Mouse (Mus musculus) hematopoietic stem cell, adult 5-6 weeks (primary cell): ENCODE data around the gene Tmem94. TPM values are rescaled to one million over a fixed set of nuclear protein-coding genes. Genes with fewer than 3 reads are reported as not detected.

Source experiments
- ATAC-seq, 2 experiments: fragments of 125-278 bp in 1 of 2; replicated peaks in 1 of 2; 2 replicates each; pipeline ENCODE4 v1.8.0; 2016 to 2017; ENCODE audit warnings: inconsistent platforms in 2 of 2, mild to moderate bottlenecking in 2 of 2, moderate number of reproducible peaks in 2 of 2, low read depth in 1 of 2, moderate TSS enrichment in 1 of 2; ENCODE audit not compliant: low FRiP score in 2 of 2, poor library complexity in 2 of 2, severe bottlenecking in 2 of 2, insufficient read depth in 1 of 2, low TSS enrichment in 1 of 2
- total RNA-seq: library from RNA; stranded (forward); fragments of 172-1452, 232-1000 nt; gene quantifications from 2 replicates; pipeline ENCODE4 v1.2.3, GENCODE M21; 2017

The Tmem94 gene
- 10.9 and 33.5 TPM in 2 replicates for total RNA-seq

GRCm38 (mm10) chr11:115765103-115765606, at the start of gene Tmem94:
TSS of gene Tmem94 (plus strand) at chr11:115765433.
- peak; percentile 96 to 98 for ATAC-seq

DNA sequence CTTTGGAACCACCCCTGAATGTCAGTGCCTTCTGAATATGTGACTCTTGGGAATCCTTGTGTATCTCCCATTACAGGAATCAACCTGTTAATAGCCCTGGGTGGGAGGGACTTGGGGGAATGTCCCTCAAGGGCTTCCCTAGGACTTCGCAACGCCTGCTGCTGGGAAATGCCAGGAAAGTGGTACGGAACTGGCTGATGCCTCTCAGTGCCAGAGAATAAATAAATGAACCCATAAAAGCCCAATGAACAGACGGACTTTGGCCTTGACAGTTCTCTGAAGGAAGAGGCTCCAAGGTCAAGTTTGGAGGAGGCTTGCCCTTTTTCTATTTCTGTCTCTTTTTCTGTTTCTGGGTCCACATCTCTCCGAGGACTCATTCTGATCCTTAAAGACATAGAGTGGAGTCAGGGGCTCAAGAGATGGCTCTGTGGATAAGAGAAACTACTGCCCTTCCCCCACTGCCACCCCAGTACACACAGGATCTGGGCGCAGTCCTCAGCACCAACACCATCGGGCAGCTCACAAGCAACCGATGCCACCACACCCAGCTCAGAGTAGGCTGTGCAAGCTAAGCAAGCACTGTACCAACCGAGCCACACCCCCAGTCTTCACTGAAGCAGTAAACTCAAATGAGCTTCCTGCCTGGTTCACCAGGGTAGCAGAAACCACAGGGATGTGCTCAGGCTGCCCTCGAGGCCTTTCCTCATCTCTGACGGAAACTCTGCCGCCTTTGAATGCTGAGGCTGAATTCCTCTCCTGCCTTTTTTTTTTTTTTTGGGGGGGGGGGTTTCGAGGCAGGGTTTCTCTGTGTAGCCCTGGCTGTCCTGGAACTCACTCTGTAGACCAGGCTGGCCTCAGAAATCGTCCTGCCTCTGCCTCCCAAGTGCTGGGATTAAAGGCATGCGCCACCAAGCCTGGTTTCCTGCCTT, 48.6 kb upstream of the Tmem94 start:
- peak; percentile 34 to 55; a peak in 3 of 4 replicates for ATAC-seq

- ATAC-seq: peak; percentile 59 to 63
Measured at GRCm38 (mm10) chr11:115717660-115718390, 47.4 kb upstream of the Tmem94 start.

DNA sequence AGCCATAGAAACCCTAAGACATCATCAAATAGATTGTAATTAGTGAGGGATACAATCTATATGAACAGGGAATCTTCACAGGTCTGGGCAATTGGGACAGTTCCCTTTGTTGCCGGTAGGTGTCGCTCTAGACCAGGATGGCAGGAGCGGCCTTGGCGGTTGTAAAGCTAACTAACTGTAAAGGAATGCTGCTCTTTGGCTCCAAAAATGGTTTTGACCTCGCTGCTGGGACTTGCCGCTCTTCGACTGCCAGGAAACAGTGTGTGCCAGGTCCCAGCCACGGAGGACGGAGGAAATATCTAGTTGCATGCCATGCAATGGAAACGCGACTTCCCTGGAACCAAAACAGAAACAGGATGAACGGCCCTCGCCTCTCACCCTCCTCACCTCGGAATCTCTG, 42.6 kb upstream of the Tmem94 start:
- peak; percentile 68 to 86 for ATAC-seq

DNA sequence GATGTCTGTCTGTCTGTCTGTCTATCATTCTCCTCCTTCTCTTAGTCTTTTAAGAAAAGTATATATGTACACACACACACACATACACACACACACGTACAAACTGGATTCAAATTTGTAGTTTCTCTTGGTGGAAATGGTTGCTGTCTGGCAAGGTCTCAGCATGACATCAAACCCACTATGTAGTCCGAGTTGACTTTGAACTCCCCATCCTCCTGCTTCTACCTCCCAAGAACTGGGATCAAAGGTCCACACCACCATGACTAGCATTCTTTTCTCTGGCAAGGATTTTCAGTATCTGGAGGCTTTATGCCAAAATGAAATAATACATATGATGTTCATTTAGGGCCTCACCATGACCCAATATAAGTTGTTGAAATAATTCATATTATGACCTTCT, 42.0 kb upstream of the Tmem94 start:
- no peak for ATAC-seq

DNA sequence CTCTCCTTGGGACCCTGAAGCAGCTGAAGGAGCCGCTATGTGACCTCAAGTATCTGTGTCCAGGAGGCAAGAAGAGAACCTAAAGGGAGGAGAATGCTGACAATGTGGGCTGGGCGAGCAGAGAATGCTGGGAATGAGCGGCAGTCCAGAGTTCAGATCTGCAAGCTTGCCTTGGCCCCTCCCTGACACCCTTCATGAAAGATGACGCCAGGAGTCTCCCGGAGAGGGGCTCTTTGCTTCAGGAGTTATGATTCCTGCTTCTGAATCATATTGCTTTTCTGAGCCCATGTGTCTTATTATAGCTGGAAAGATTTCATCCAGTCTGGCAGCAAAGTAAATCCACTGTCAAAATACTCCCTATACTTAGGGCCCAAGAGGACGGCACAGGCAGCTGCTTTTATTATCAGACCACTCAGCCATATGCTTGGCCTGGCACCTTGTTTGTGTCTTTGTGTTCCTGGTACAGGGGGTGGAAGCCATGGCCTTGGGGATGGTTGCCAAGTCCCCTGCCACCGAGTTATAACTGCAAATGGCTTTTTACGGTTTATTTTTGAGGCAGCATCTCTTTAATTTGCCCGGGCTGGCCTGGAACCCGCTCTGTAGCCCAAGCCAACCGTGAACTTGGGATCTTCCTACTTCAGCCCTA, 31.1 kb upstream of the Tmem94 start:
- ATAC-seq: no peak

GRCm38 (mm10) chr11:115737608-115738208, 27.5 kb upstream of the Tmem94 start:
- ATAC-seq: no peak

GRCm38 (mm10) chr11:115738275-115738885, 26.9 kb upstream of the Tmem94 start:
- no peak for ATAC-seq

DNA sequence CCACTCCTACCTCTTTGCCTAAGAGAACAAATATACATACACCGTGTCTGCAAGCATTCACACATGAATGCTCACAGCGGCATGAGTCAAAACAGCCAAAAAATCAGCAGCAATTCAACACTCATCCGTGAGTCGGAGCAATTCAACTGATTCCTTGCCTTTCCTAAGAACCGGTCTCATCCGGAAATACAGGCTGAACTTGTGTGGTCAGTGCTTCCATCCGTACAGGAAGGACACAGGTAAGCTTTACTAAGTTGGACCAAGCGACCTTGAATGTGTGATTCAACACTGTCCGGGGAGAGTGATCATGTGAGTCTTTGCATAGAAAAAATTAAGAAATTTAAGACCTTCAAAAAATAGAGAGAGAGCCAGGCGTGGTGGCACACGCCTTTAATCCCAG, 24.2 kb upstream of the Tmem94 start:
- no peak for ATAC-seq

- ATAC-seq: no peak
Measured at GRCm38 (mm10) chr11:115742926-115743325, 22.3 kb upstream of the Tmem94 start.

DNA sequence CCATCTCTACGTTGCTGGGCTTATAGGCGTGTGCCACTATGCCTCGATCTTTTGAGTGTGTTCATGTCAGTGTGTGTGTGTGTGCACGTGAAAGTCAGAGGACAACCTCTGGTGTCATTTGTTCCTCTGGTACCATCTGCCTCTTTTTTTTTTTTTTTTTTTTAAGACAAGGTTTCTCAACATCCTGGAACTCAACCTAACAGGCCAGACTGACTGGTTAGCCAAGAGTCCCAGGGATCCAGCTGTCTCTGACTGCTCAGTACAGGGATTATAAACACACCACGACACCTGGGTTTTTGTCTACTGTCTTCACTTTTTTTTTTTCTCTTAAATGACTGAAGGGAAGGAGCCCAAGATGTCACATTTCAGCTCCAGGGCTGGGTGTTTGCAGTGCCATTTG, 20.8 kb upstream of the Tmem94 start:
- no peak for ATAC-seq

- no peak for ATAC-seq
Measured at GRCm38 (mm10) chr11:115746109-115746508, 19.1 kb upstream of the Tmem94 start.

- ATAC-seq: no peak
Measured at GRCm38 (mm10) chr11:115746762-115747161, 18.5 kb upstream of the Tmem94 start.

DNA sequence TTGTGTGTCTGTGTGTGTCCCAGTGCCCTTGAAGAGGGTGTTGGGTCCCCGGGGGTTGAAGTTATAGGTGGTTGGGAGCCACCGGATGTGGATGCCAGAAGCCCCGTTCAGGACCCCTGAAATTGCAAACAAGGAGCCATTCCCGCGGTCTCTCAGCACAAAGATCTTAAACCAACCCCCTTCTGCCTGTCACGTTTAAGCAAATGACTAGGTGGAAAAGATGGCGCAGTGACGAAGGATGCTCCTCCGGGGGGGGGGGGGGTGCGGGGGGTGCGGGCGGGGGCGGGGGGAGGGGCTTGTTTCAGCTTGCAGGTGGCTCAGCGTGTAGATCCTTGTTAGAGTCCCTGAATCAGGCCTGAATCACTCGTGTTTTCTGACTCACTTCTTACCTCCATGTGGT, 17.9 kb upstream of the Tmem94 start:
- ATAC-seq: no peak

DNA sequence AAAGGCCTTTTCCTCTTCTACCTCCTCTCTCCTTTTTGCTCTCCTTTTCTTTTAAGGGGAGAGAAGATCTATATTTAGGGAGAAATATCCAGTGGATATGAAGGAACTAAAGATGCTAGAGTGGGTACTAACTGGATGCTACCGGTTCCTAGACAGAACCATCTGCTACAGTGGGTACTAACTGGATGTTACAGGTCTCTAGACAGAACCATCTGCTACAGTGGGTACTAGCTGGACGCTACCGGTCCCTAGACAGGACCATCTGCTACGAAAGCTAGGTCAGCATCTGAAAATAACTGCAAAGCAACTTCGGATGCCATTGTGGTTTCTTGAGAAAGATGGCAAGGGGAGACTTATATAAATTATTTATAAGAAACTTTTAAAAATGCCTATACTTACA, 15.4 kb upstream of the Tmem94 start:
- no peak for ATAC-seq

DNA sequence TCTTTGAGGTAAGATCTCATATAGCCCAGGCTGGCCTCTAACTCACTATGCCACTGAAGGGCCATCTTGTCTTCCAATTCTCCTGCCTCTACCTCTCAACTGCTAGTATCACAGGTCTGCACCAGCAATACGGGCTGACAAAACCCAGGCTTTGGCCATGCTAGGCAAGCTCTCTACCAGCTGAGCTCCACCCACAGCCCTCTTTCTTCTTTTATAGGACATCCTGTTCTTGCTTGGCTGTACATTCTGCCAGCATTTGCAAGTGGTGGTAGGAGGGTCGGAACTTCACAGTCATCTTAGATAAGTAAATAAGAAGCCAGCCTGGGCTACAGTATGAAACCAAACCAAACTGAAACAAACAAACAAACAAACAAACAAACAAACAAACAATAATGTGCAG, 13.5 kb upstream of the Tmem94 start:
- no peak for ATAC-seq

DNA sequence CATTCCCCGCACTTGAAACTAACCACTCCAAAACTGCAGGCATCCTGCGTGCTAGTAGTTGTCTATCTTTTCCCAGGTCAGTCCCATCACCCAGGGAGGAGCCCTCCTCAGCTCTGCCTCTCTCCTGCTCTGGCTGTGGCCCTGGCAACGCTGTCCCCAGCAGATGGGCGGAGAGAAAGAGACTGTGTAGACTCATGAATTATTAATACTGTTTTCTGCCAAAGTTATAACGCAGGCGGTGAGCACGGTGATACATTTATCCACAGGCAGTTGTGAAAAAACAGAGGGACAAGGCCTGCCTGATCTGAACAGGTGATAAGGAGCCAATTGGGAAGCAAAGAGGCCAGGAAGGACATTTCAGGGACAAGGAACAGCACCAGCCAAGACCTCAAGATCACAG, 12.6 kb upstream of the Tmem94 start:
- ATAC-seq: no peak
